11 mouse cellular contexts compared by ENCODE assay signal in genomic region chr14:120847006-120847405, GRCm38 (mm10).
DNase-seq lines count a peak whose midpoint lies in the region; ATAC-seq lines count a peak whose summit lies in the region.
"Had no signal": no experiment of that assay in that cellular context is flagged by ENCODE, and none has a peak within 500 bp of the region (broad histone marks: within the 10 kb centered on the region; RNA-seq: fewer than 3 reads in every experiment).

No protein-coding gene starts in this region.

- H3K27ac ChIP-seq in limb, embryonic 13.5 days, result no peak overlapping the region
- H3K27ac ChIP-seq in limb, embryonic 10.5 days, result no peak overlapping the region
- H3K27ac ChIP-seq in heart, embryonic 12.5 days (ENCODE audit: poor library complexity, severe bottlenecking), result peak overlapping the region; percentile 92
- H3K27ac ChIP-seq: forebrain, embryonic 13.5 days; layer of hippocampus, adult 2 months had no signal

- 61% methylated on average over 5 of the region's 5 CpGs for WGBS in limb, embryonic 13.5 days
- 73% methylated on average over 5 of the region's 5 CpGs for whole genome bisulfite sequencing in limb, embryonic 10.5 days
- 36% methylated on average over 5 of the region's 5 CpGs for WGBS in heart, embryonic 12.5 days

- ATAC-seq in limb, embryonic 13.5 days (ENCODE audit: low FRiP score, low read depth), result 0 out of 2 replicates have a peak, but pooled peaks have one; percentile 17
- ATAC-seq in heart, embryonic 12.5 days (ENCODE audit: insufficient number of reproducible peaks, low FRiP score), result peak; percentile 75
- ATAC-seq in cerebellum, adult (ENCODE audit: insufficient number of reproducible peaks, low FRiP score, low TSS enrichment), result no peak; the same call in 1 of the 2 replicates
- ATAC-seq: forebrain, embryonic 13.5 days had no signal

- H3K36me3 ChIP-seq in limb, embryonic 13.5 days, result no peaks in the 10 kb centered on the region
- no peaks in the 10 kb centered on the region for H3K36me3 ChIP-seq in limb, embryonic 10.5 days
- no peaks in the 10 kb centered on the region for H3K36me3 ChIP-seq in heart, embryonic 12.5 days
- H3K36me3 ChIP-seq: G1E had no signal

- peaks cover 12% of the 10 kb centered on the region for H3K4me1 ChIP-seq in limb, embryonic 13.5 days
- H3K4me1 ChIP-seq in limb, embryonic 10.5 days, result peaks cover 16% of the 10 kb centered on the region
- peaks cover 33% of the 10 kb centered on the region for H3K4me1 ChIP-seq in heart, embryonic 12.5 days (replicated peaks)

- H3K27me3 ChIP-seq in limb, embryonic 13.5 days, result no peaks in the 10 kb centered on the region
- no peaks in the 10 kb centered on the region for H3K27me3 ChIP-seq in limb, embryonic 10.5 days (ENCODE audit: low read depth, poor library complexity, severe bottlenecking)
- no peaks in the 10 kb centered on the region for H3K27me3 ChIP-seq in heart, embryonic 12.5 days (replicated peaks)
- H3K27me3 ChIP-seq: forebrain, embryonic 13.5 days had no signal

- no peak overlapping the region for H3K9ac ChIP-seq in limb, embryonic 13.5 days
- no peak overlapping the region for H3K9ac ChIP-seq in heart, embryonic 12.5 days
- H3K9ac ChIP-seq: forebrain, embryonic 13.5 days had no signal

- H3K9me3 ChIP-seq in limb, embryonic 13.5 days, result no peaks in the 10 kb centered on the region
- H3K9me3 ChIP-seq in limb, embryonic 10.5 days (replicated peaks), result no peaks in the 10 kb centered on the region
- no peaks in the 10 kb centered on the region for H3K9me3 ChIP-seq in heart, embryonic 12.5 days (replicated peaks)
- H3K9me3 ChIP-seq: forebrain, embryonic 13.5 days had no signal

- no peak for DNase-seq in limb, embryonic 10.5 days (ENCODE audit: low spot score)
- DNase-seq in adrenal gland, postnatal 25 days, result peak; percentile 42
- DNase-seq in lung, postnatal 36 days, result peak; percentile 40
- DNase-seq in embryo, embryonic 9.5 days (ENCODE audit: extremely low spot score), result no peak
- DNase-seq in natural killer cell, adult 2 months (ENCODE audit: low spot score in 2 of 2), result no peak

- no peak overlapping the region for H3K4me3 ChIP-seq in limb, embryonic 13.5 days
- H3K4me3 ChIP-seq in limb, embryonic 10.5 days, result no peak overlapping the region
- no peak overlapping the region for H3K4me3 ChIP-seq in heart, embryonic 12.5 days
- H3K4me3 ChIP-seq: forebrain, embryonic 13.5 days; layer of hippocampus, adult 2 months had no signal

- no peak overlapping the region for H3K4me2 ChIP-seq in limb, embryonic 13.5 days (replicated peaks)
- no peak overlapping the region for H3K4me2 ChIP-seq in heart, embryonic 12.5 days
- H3K4me2 ChIP-seq: forebrain, embryonic 13.5 days had no signal

Comparison
In these comparisons a context has a peak if more than half of its experiments do, and no peak if none do; other contexts are left out.
1. DNase-seq: peak in adrenal gland, postnatal 25 days (single experiment) and lung, postnatal 36 days (single experiment); none in limb, embryonic 10.5 days (single experiment), embryo, embryonic 9.5 days (single experiment) and natural killer cell, adult 2 months (0 of 2).